Mouse (Mus musculus): ENCODE results near the gene Cmah. TPM values are rescaled to one million over a fixed set of nuclear protein-coding genes. Genes with fewer than 3 reads are reported as not detected.

The Cmah gene
- polyA plus RNA-seq, 1 experiment from 2014 or later: 0.13 TPM

GRCm38 (mm10) chr13:24483691-24484090 lies 156.5 kb downstream of the Cmah start:
- Histone ChIP-seq H3K27me3 (ENCODE audit: control insufficient read depth, insufficient read depth, low read length) (no peaks in the 10 kb centered on the region), H3K4me1 (ENCODE audit: control insufficient read depth, insufficient read depth, low read length) (no peaks in the 10 kb centered on the region), H3K9ac (ENCODE audit: low read length) (no peak overlapping the region), H3K4me3 (ENCODE audit: low read depth, low read length) (no peak overlapping the region), H3K27ac (replicated peaks; ENCODE audit: low read depth, low read length) (no peak overlapping the region), H3K4me2 (ENCODE audit: low read depth, severe bottlenecking) (no peak overlapping the region), H3K9me3 (ENCODE audit: control insufficient read depth, low read length) (no peaks in the 10 kb centered on the region), H3K36me3 (ENCODE audit: control insufficient read depth, insufficient read depth, low read length) (no peaks in the 10 kb centered on the region)
- DNase-seq (ENCODE audit: low spot score) (no peak), ATAC-seq (ENCODE audit: insufficient number of reproducible peaks, low FRiP score, low TSS enrichment, low read depth) (no peak)
- 91% methylated on average over 3 of the region's 3 CpGs for WGBS

DNA sequence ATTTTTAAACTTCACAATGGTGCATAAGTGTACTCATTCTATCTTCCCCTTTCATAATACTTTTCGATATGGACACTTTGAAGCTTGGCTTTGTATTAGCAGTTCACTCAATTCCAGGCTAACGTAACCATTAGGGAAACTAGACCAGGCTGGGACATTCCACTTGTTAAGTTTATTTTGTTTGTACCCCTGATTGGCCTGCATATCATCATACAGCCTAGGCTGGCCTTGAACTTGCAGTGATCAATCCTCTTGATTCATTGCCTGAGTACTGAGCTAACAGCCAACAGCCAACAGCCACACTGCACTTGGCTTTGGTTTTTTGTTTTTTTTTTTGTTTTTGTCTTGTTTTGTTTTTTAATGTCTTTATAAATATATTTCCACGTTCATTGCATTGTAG lies 157.6 kb downstream of the Cmah start:
- Histone ChIP-seq H3K4me3 (ENCODE audit: low read depth, low read length) (no peak overlapping the region), H3K36me3 (ENCODE audit: control insufficient read depth, insufficient read depth, low read length) (no peaks in the 10 kb centered on the region), H3K27me3 (ENCODE audit: control insufficient read depth, insufficient read depth, low read length) (no peaks in the 10 kb centered on the region), H3K9ac (ENCODE audit: low read length) (no peak overlapping the region), H3K4me1 (ENCODE audit: control insufficient read depth, insufficient read depth, low read length) (no peaks in the 10 kb centered on the region), H3K27ac (replicated peaks; ENCODE audit: low read depth, low read length) (no peak overlapping the region), H3K4me2 (ENCODE audit: low read depth, severe bottlenecking) (no peak overlapping the region), H3K9me3 (ENCODE audit: control insufficient read depth, low read length) (no peaks in the 10 kb centered on the region)
- WGBS: 89% methylated on average over 3 of the region's 3 CpGs
- no peak for ATAC-seq (ENCODE audit: insufficient number of reproducible peaks, low FRiP score, low TSS enrichment, low read depth)
- no peak for DNase-seq (ENCODE audit: low spot score)

GRCm38 (mm10) chr13:24485964-24486363 lies 158.8 kb downstream of the Cmah start:
- H3K27me3 ChIP-seq (ENCODE audit: control insufficient read depth, insufficient read depth, low read length): no peaks in the 10 kb centered on the region
- no peak overlapping the region for H3K27ac ChIP-seq (replicated peaks; ENCODE audit: low read depth, low read length)
- no peak overlapping the region for H3K4me2 ChIP-seq (ENCODE audit: low read depth, severe bottlenecking)
- no peaks in the 10 kb centered on the region for H3K9me3 ChIP-seq (ENCODE audit: control insufficient read depth, low read length)
- H3K9ac ChIP-seq (ENCODE audit: low read length): no peak overlapping the region
- H3K36me3 ChIP-seq (ENCODE audit: control insufficient read depth, insufficient read depth, low read length): no peaks in the 10 kb centered on the region
- H3K4me1 ChIP-seq (ENCODE audit: control insufficient read depth, insufficient read depth, low read length): no peaks in the 10 kb centered on the region
- no peak overlapping the region for H3K4me3 ChIP-seq (ENCODE audit: low read depth, low read length)
- ATAC-seq (ENCODE audit: insufficient number of reproducible peaks, low FRiP score, low TSS enrichment, low read depth) (no peak), DNase-seq (ENCODE audit: low spot score) (no peak)
- 82% methylated on average over 9 of the region's 9 CpGs for WGBS

- no peak for DNase-seq (ENCODE audit: low spot score)
- ATAC-seq (ENCODE audit: insufficient number of reproducible peaks, low FRiP score, low TSS enrichment, low read depth): no peak
- H3K4me3 ChIP-seq (ENCODE audit: low read depth, low read length): no peak overlapping the region
- no peak overlapping the region for H3K27ac ChIP-seq (replicated peaks; ENCODE audit: low read depth, low read length)
- no peaks in the 10 kb centered on the region for H3K36me3 ChIP-seq (ENCODE audit: control insufficient read depth, insufficient read depth, low read length)
- H3K4me2 ChIP-seq (ENCODE audit: low read depth, severe bottlenecking): no peak overlapping the region
- H3K9me3 ChIP-seq (ENCODE audit: control insufficient read depth, low read length): no peaks in the 10 kb centered on the region
- WGBS: 85% methylated on average over 6 of the region's 6 CpGs
- H3K9ac ChIP-seq (ENCODE audit: low read length): no peak overlapping the region
- no peaks in the 10 kb centered on the region for H3K4me1 ChIP-seq (ENCODE audit: control insufficient read depth, insufficient read depth, low read length)
- no peaks in the 10 kb centered on the region for H3K27me3 ChIP-seq (ENCODE audit: control insufficient read depth, insufficient read depth, low read length)
Observed at GRCm38 (mm10) chr13:24486403-24486802, 159.2 kb downstream of the Cmah start.

DNA sequence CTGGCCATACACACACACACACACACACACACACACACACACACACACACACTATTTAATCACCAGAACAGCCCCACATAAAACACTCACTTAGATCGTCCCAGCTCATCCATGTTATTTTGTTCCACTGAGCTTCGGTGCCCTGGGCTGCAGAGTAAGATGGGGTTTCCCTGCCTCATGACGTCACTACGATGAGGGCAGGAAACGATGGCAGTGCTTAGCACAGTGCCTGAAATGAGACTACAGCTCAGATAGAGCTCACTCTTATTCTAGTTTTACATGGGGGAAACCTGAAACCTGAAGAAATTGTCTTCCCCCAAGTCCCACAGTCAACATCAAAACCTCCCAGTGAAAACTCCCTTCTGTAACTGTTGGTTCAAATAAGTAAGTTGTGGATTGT lies 159.9 kb downstream of the Cmah start:
- no peak overlapping the region for H3K4me3 ChIP-seq (ENCODE audit: low read depth, low read length)
- no peaks in the 10 kb centered on the region for H3K36me3 ChIP-seq (ENCODE audit: control insufficient read depth, insufficient read depth, low read length)
- no peak for ATAC-seq (ENCODE audit: insufficient number of reproducible peaks, low FRiP score, low TSS enrichment, low read depth)
- DNase-seq (ENCODE audit: low spot score): no peak
- WGBS: 89% methylated on average over 5 of the region's 5 CpGs
- no peaks in the 10 kb centered on the region for H3K4me1 ChIP-seq (ENCODE audit: control insufficient read depth, insufficient read depth, low read length)
- no peaks in the 10 kb centered on the region for H3K9me3 ChIP-seq (ENCODE audit: control insufficient read depth, low read length)
- H3K9ac ChIP-seq (ENCODE audit: low read length): no peak overlapping the region
- H3K27me3 ChIP-seq (ENCODE audit: control insufficient read depth, insufficient read depth, low read length): no peaks in the 10 kb centered on the region
- no peak overlapping the region for H3K27ac ChIP-seq (replicated peaks; ENCODE audit: low read depth, low read length)
- H3K4me2 ChIP-seq (ENCODE audit: low read depth, severe bottlenecking): no peak overlapping the region

DNA sequence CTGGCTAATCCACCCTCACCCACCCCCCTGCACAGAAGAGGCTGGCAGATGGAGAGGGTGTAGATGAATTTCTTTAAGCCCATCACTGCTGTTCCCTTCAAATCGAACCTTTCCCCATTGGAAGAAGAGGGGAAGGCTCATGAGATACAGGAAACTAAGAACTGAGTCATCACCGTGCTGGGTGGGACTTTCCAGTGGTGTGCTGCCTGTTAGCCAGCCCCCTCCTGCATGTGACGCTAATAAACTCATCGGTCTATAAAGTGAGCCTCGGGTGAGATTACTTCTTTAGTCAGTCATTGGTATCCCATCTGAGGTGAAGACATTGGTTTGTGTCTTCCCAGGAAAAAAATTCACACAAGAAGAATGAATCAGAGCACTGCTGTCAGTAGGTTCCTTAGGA lies 160.3 kb downstream of the Cmah start:
- H3K4me3 ChIP-seq (ENCODE audit: low read depth, low read length): no peak overlapping the region
- no peaks in the 10 kb centered on the region for H3K4me1 ChIP-seq (ENCODE audit: control insufficient read depth, insufficient read depth, low read length)
- no peaks in the 10 kb centered on the region for H3K36me3 ChIP-seq (ENCODE audit: control insufficient read depth, insufficient read depth, low read length)
- no peak overlapping the region for H3K4me2 ChIP-seq (ENCODE audit: low read depth, severe bottlenecking)
- no peaks in the 10 kb centered on the region for H3K9me3 ChIP-seq (ENCODE audit: control insufficient read depth, low read length)
- ATAC-seq (ENCODE audit: insufficient number of reproducible peaks, low FRiP score, low TSS enrichment, low read depth) (no peak), DNase-seq (ENCODE audit: low spot score) (no peak)
- H3K27me3 ChIP-seq (ENCODE audit: control insufficient read depth, insufficient read depth, low read length): no peaks in the 10 kb centered on the region
- H3K27ac ChIP-seq (replicated peaks; ENCODE audit: low read depth, low read length): no peak overlapping the region
- no peak overlapping the region for H3K9ac ChIP-seq (ENCODE audit: low read length)
- 87% methylated on average over 5 of the region's 5 CpGs for WGBS

DNA sequence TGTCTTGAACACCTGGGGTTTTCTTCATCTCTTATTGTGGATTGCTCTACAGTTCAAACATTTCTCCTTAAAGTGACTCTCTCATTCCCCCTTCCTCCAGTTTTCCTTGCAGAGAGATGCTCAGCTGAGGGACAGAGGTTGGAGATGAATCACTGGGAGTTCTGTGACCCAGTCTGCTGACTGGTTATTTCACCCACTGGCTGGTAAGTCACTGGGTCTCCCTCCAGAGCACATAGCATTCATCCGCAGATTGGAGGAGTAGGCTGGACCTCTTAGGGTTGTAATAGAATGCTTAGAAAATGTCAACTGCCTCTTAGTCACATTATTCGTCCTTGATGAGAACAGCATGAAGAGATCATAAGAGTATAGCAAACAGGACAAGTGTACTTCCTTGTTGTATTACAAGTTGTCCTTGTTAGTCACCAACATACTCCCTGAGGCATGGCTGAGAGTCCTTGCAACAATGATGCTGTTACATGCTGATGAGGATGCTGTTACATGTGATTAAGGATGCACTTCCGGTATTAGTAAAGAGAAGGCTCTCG lies 161.4 kb downstream of the Cmah start:
- H3K4me2 ChIP-seq (ENCODE audit: low read depth, severe bottlenecking): no peak overlapping the region
- H3K36me3 ChIP-seq (ENCODE audit: control insufficient read depth, insufficient read depth, low read length): no peaks in the 10 kb centered on the region
- H3K4me3 ChIP-seq (ENCODE audit: low read depth, low read length): no peak overlapping the region
- no peaks in the 10 kb centered on the region for H3K27me3 ChIP-seq (ENCODE audit: control insufficient read depth, insufficient read depth, low read length)
- ATAC-seq (ENCODE audit: insufficient number of reproducible peaks, low FRiP score, low TSS enrichment, low read depth): no peak
- DNase-seq (ENCODE audit: low spot score): no peak
- no peak overlapping the region for H3K27ac ChIP-seq (replicated peaks; ENCODE audit: low read depth, low read length)
- H3K9me3 ChIP-seq (ENCODE audit: control insufficient read depth, low read length): no peaks in the 10 kb centered on the region
- whole genome bisulfite sequencing: 95% methylated on average over 4 of the region's 4 CpGs
- no peak overlapping the region for H3K9ac ChIP-seq (ENCODE audit: low read length)
- H3K4me1 ChIP-seq (ENCODE audit: control insufficient read depth, insufficient read depth, low read length): no peaks in the 10 kb centered on the region

- no peaks in the 10 kb centered on the region for H3K4me1 ChIP-seq (ENCODE audit: control insufficient read depth, insufficient read depth, low read length)
- H3K9me3 ChIP-seq (ENCODE audit: control insufficient read depth, low read length): no peaks in the 10 kb centered on the region
- no peak overlapping the region for H3K9ac ChIP-seq (ENCODE audit: low read length)
- no peak overlapping the region for H3K4me2 ChIP-seq (ENCODE audit: low read depth, severe bottlenecking)
- ATAC-seq (ENCODE audit: insufficient number of reproducible peaks, low FRiP score, low TSS enrichment, low read depth) (no peak), DNase-seq (ENCODE audit: low spot score) (no peak)
- no peak overlapping the region for H3K4me3 ChIP-seq (ENCODE audit: low read depth, low read length)
- no peaks in the 10 kb centered on the region for H3K27me3 ChIP-seq (ENCODE audit: control insufficient read depth, insufficient read depth, low read length)
- 87% methylated on average over 3 of the region's 3 CpGs for WGBS
- H3K36me3 ChIP-seq (ENCODE audit: control insufficient read depth, insufficient read depth, low read length): no peaks in the 10 kb centered on the region
- H3K27ac ChIP-seq (replicated peaks; ENCODE audit: low read depth, low read length): no peak overlapping the region
Observed at GRCm38 (mm10) chr13:24489515-24489914, 162.3 kb downstream of the Cmah start.

- DNase-seq (ENCODE audit: low spot score): no peak
- Histone ChIP-seq H3K4me3 (ENCODE audit: low read depth, low read length) (no peak overlapping the region), H3K36me3 (ENCODE audit: control insufficient read depth, insufficient read depth, low read length) (no peaks in the 10 kb centered on the region), H3K9ac (ENCODE audit: low read length) (no peak overlapping the region), H3K4me1 (ENCODE audit: control insufficient read depth, insufficient read depth, low read length) (no peaks in the 10 kb centered on the region), H3K27ac (replicated peaks; ENCODE audit: low read depth, low read length) (no peak overlapping the region), H3K27me3 (ENCODE audit: control insufficient read depth, insufficient read depth, low read length) (no peaks in the 10 kb centered on the region), H3K4me2 (ENCODE audit: low read depth, severe bottlenecking) (no peak overlapping the region), H3K9me3 (ENCODE audit: control insufficient read depth, low read length) (no peaks in the 10 kb centered on the region)
- 77% methylated on average over 3 of the region's 3 CpGs for WGBS
- no peak for ATAC-seq (ENCODE audit: insufficient number of reproducible peaks, low FRiP score, low TSS enrichment, low read depth)
Observed at GRCm38 (mm10) chr13:24490041-24490440, 162.8 kb downstream of the Cmah start.
